Mouse (Mus musculus): ENCODE measurements around the gene Nubp1. TPM values are rescaled to one million over a fixed set of nuclear protein-coding genes. Genes with fewer than 3 reads are reported as not detected.
A peak's percentile ranks its signal among the peaks of the same experiment; 100 is the strongest.

Nubp1 gene
- 73.7 and 80.5 TPM in 2 replicates for polyA plus RNA-seq (2016; fragmentation: Nextera tagmentation; extraction: Ambion mirVana)

GRCm38 (mm10) chr16:10411764-10412746 is at the start of gene Nubp1:
Nubp1 (plus strand) TSS chr16:10411948.
- Histone ChIP-seq H3K4me1 (peaks cover 15% of the 10 kb centered on the region), H3K9me3 (replicated peaks) (0 out of 2 replicates have a peak, but pooled peaks cover 4% of the 10 kb centered on the region), H3K27ac (replicated peaks) (peak within 1 kb of the TSS; percentile 91), H3K27me3 (ENCODE audit: low read depth, poor library complexity, severe bottlenecking) (no peaks in the 10 kb centered on the region), H3K36me3 (peaks cover 37% of the 10 kb centered on the region), H3K4me3 (peak within 1 kb of the TSS; percentile 63)
- 3% methylated on average over 56 of the region's 56 CpGs for WGBS
- DNase-seq (ENCODE audit: low spot score): peak; percentile 97

- Histone ChIP-seq H3K9me3 (replicated peaks) (no peaks in the 10 kb centered on the region), H3K27ac (replicated peaks) (no peak overlapping the region), H3K4me3 (no peak overlapping the region), H3K36me3 (no peaks in the 10 kb centered on the region), H3K4me1 (peaks cover 8% of the 10 kb centered on the region), H3K27me3 (ENCODE audit: low read depth, poor library complexity, severe bottlenecking) (no peaks in the 10 kb centered on the region)
- DNase-seq (ENCODE audit: low spot score): no peak
- 87% methylated on average over 1 of the region's 1 CpGs for WGBS
These were observed 48.7 kb upstream of the Nubp1 start for GRCm38 (mm10) chr16:10363061-10363460.

GRCm38 (mm10) chr16:10365796-10366195 is 46.0 kb upstream of the Nubp1 start:
- Histone ChIP-seq H3K9me3 (replicated peaks) (no peaks in the 10 kb centered on the region), H3K4me1 (peaks cover 18% of the 10 kb centered on the region), H3K27me3 (ENCODE audit: low read depth, poor library complexity, severe bottlenecking) (no peaks in the 10 kb centered on the region), H3K27ac (replicated peaks) (no peak overlapping the region), H3K4me3 (no peak overlapping the region), H3K36me3 (no peaks in the 10 kb centered on the region)
- 88% methylated on average over 4 of the region's 4 CpGs for WGBS
- DNase-seq (ENCODE audit: low spot score): no peak

GRCm38 (mm10) chr16:10366240-10367217 is 45.2 kb upstream of the Nubp1 start:
- Histone ChIP-seq H3K27ac (replicated peaks) (no peak overlapping the region), H3K9me3 (replicated peaks) (no peaks in the 10 kb centered on the region), H3K27me3 (ENCODE audit: low read depth, poor library complexity, severe bottlenecking) (no peaks in the 10 kb centered on the region), H3K4me1 (peaks cover 18% of the 10 kb centered on the region), H3K4me3 (no peak overlapping the region), H3K36me3 (no peaks in the 10 kb centered on the region)
- WGBS: 78% methylated on average over 14 of the region's 14 CpGs
- DNase-seq (ENCODE audit: low spot score): no peak

GRCm38 (mm10) chr16:10369468-10369934 is 42.2 kb upstream of the Nubp1 start:
- peaks cover 22% of the 10 kb centered on the region for H3K4me1 ChIP-seq
- peak; percentile 19 for DNase-seq (ENCODE audit: low spot score)

GRCm38 (mm10) chr16:10369996-10370395 is 41.8 kb upstream of the Nubp1 start:
- no peaks in the 10 kb centered on the region for H3K9me3 ChIP-seq (replicated peaks)
- DNase-seq (ENCODE audit: low spot score): no peak
- no peaks in the 10 kb centered on the region for H3K27me3 ChIP-seq (ENCODE audit: low read depth, poor library complexity, severe bottlenecking)
- peak overlapping the region; percentile 46 for H3K27ac ChIP-seq (replicated peaks)
- 90% methylated on average over 1 of the region's 1 CpGs for WGBS
- no peak overlapping the region for H3K4me3 ChIP-seq
- no peaks in the 10 kb centered on the region for H3K36me3 ChIP-seq
- peaks cover 27% of the 10 kb centered on the region for H3K4me1 ChIP-seq

More at GRCm38 (mm10) chr16:10369468-10369934, 42.2 kb upstream of the Nubp1 start:
- Histone ChIP-seq H3K9me3 (replicated peaks) (no peaks in the 10 kb centered on the region), H3K27ac (replicated peaks) (peak overlapping the region; percentile 46), H3K4me3 (no peak overlapping the region), H3K36me3 (no peaks in the 10 kb centered on the region), H3K27me3 (ENCODE audit: low read depth, poor library complexity, severe bottlenecking) (no peaks in the 10 kb centered on the region)
- 69% methylated on average over 3 of the region's 3 CpGs for WGBS

- Histone ChIP-seq H3K27ac (replicated peaks) (no peak overlapping the region), H3K27me3 (ENCODE audit: low read depth, poor library complexity, severe bottlenecking) (no peaks in the 10 kb centered on the region), H3K4me1 (peaks cover 26% of the 10 kb centered on the region), H3K4me3 (no peak overlapping the region), H3K9me3 (replicated peaks) (no peaks in the 10 kb centered on the region), H3K36me3 (no peaks in the 10 kb centered on the region)
- WGBS: 87% methylated on average over 4 of the region's 4 CpGs
- DNase-seq (ENCODE audit: low spot score): no peak
These were observed 39.4 kb upstream of the Nubp1 start for GRCm38 (mm10) chr16:10372372-10372771.

GRCm38 (mm10) chr16:10374254-10375011 is 37.3 kb upstream of the Nubp1 start:
- Histone ChIP-seq H3K36me3 (no peaks in the 10 kb centered on the region), H3K4me3 (peak overlapping the region; percentile 33), H3K27ac (replicated peaks) (peak overlapping the region; percentile 50), H3K27me3 (ENCODE audit: low read depth, poor library complexity, severe bottlenecking) (no peaks in the 10 kb centered on the region), H3K9me3 (replicated peaks) (no peaks in the 10 kb centered on the region), H3K4me1 (peaks cover 20% of the 10 kb centered on the region)
- DNase-seq (ENCODE audit: low spot score): peak; percentile 59
- 25% methylated on average over 13 of the region's 13 CpGs for WGBS

GRCm38 (mm10) chr16:10377286-10377685 is 34.5 kb upstream of the Nubp1 start:
- WGBS: 67% methylated on average over 1 of the region's 1 CpGs

GRCm38 (mm10) chr16:10379531-10379930 is 32.2 kb upstream of the Nubp1 start:
- Histone ChIP-seq H3K27me3 (ENCODE audit: low read depth, poor library complexity, severe bottlenecking) (no peaks in the 10 kb centered on the region), H3K27ac (replicated peaks) (no peak overlapping the region), H3K4me3 (no peak overlapping the region), H3K36me3 (no peaks in the 10 kb centered on the region), H3K4me1 (peaks cover 11% of the 10 kb centered on the region), H3K9me3 (replicated peaks) (no peaks in the 10 kb centered on the region)
- DNase-seq (ENCODE audit: low spot score): no peak
- WGBS: 73% methylated on average over 2 of the region's 2 CpGs

More at GRCm38 (mm10) chr16:10377286-10377685, 34.5 kb upstream of the Nubp1 start:
- Histone ChIP-seq H3K27me3 (ENCODE audit: low read depth, poor library complexity, severe bottlenecking) (no peaks in the 10 kb centered on the region), H3K9me3 (replicated peaks) (no peaks in the 10 kb centered on the region), H3K4me3 (no peak overlapping the region), H3K36me3 (no peaks in the 10 kb centered on the region), H3K27ac (replicated peaks) (no peak overlapping the region), H3K4me1 (peaks cover 11% of the 10 kb centered on the region)
- no peak for DNase-seq (ENCODE audit: low spot score)

GRCm38 (mm10) chr16:10384060-10384497 is 27.7 kb upstream of the Nubp1 start:
- WGBS: 32% methylated on average over 8 of the region's 8 CpGs
- Histone ChIP-seq H3K4me3 (0 out of 2 replicates have a peak overlapping the region, but pooled peaks have one; percentile 17), H3K27ac (replicated peaks) (no peak overlapping the region), H3K9me3 (replicated peaks) (no peaks in the 10 kb centered on the region), H3K36me3 (no peaks in the 10 kb centered on the region), H3K4me1 (peaks cover 4% of the 10 kb centered on the region; the same call in 1 of the 2 replicates), H3K27me3 (ENCODE audit: low read depth, poor library complexity, severe bottlenecking) (no peaks in the 10 kb centered on the region; the same call in 1 of the 2 replicates)
- DNase-seq (ENCODE audit: low spot score): no peak

All from midbrain, embryonic 10.5 days (tissue).